Mouse (Mus musculus) hindbrain, embryonic 14.5 days (tissue): ENCODE data around the gene Atp1b2. TPM values are rescaled to one million over a fixed set of nuclear protein-coding genes. Genes with fewer than 3 reads are reported as not detected.

Experiments
- ATAC-seq: fragments of 200-750 bp; cut with Nextera tagmentation; 2 replicates; pipeline ENCODE4 v1.8.0; 2017; ENCODE audit warnings: moderate number of reproducible peaks, mild to moderate bottlenecking, moderate TSS enrichment, moderate library complexity; ENCODE audit not compliant: low FRiP score
- DNase-seq: peaks from one replicate; pipeline ENCODE4 v3.0.0-alpha.2; 2015; ENCODE audit warnings: low spot score
- H3K27ac ChIP-seq: fragments of 300-500 bp; sonication (generic); 2 replicates; pipeline ENCODE4 v1.5.1; 2014; ENCODE audit warnings: mild to moderate bottlenecking, moderate library complexity
- H3K27me3 ChIP-seq: fragments of 300-500 bp; sonication (generic); 2 replicates; pipeline ENCODE4 v1.6.1; 2014; ENCODE audit warnings: mild to moderate bottlenecking, low read length, mixed read lengths; ENCODE audit not compliant: control insufficient read depth, insufficient read depth
- H3K36me3 ChIP-seq: fragments of 300-500 bp; sonication (generic); replicated peaks from 2 replicates; pipeline ENCODE4 v1.6.1; 2014; ENCODE audit not compliant: control insufficient read depth, insufficient read depth
- H3K4me1 ChIP-seq: fragments of 300-500 bp; sonication (generic); replicated peaks from 2 replicates; pipeline ENCODE4 v1.6.1; 2014; ENCODE audit warnings: antibody characterized with exemption, low read length, mixed read lengths; ENCODE audit not compliant: control insufficient read depth, insufficient read depth
- H3K4me2 ChIP-seq: fragments of 300-500 bp; sonication (generic); replicated peaks from 2 replicates; pipeline ENCODE4 v1.6.1; 2014; ENCODE audit warnings: mild to moderate bottlenecking, moderate library complexity
- H3K4me3 ChIP-seq: fragments of 300-500 bp; sonication (generic); replicated peaks from 2 replicates; pipeline ENCODE4 v1.5.1; 2014; ENCODE audit warnings: mild to moderate bottlenecking, low read length
- H3K9ac ChIP-seq: fragments of 300-500 bp; sonication (generic); 2 replicates; pipeline ENCODE4 v1.6.1; 2014
- H3K9me3 ChIP-seq: fragments of 300-500 bp; sonication (generic); 2 replicates; pipeline ENCODE4 v1.6.1; 2016; ENCODE audit warnings: low read length; ENCODE audit not compliant: control insufficient read depth
- WGBS: fragments of 180-500 bp; shearing (Covaris S2); extraction: QIAGEN DNeasy Blood & Tissue Kit; methylation state at CpG from one replicate; pipeline ENCODE4 v1.1.7; 2014; 5-methylcytosine and 5-hydroxymethylcytosine counted together
- polyA plus RNA-seq: library from polyadenylated mRNA; unstranded; fragments of >200 nt; fragmentation: Nextera tagmentation; extraction: Ambion mirVana; gene quantifications from 2 replicates; pipeline ENCODE4 v1.2.1, GENCODE M21; 2014

The Atp1b2 gene
- polyA plus RNA-seq, 1 experiment from 2014 or later: 72.1 TPM

DNA sequence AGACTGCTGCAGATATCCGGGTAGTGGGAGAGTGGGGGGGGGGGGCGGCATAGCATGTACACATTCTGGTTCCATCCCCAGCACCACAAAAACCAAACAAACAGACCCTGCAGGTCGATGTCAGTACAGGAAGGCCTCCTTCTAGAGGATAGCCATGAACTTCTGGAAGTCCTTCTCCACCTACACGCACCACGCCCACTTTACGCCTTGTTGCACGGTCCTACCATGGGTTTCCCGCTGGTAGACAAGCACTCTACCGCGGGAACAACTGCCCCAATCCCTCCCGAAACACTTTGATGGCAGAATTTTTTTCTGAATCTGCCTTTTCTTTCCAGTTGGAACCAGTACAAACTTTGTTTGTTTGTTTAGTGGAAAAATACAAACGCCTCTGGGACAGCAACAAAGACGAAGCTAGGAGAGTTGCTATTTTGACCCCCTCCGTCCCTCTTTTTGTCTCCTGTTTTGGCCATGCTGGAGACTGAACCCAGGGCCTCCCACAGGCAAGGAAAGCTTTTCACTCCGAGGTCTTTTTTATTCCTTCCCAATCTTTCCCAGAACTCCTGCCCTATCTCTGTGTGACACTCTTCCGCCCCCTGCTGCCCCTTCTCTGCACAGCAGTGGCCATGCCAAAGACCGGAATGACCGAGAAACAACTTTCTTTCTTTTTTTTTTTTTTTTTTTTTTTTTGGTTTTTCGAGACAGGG is 8.0 kb upstream of the Atp1b2 start:
- no peaks in the 10 kb centered on the region for H3K36me3 ChIP-seq
- peak; percentile 77 for DNase-seq
- H3K27ac ChIP-seq: no peak overlapping the region
- H3K4me2 ChIP-seq: no peak overlapping the region
- H3K9ac ChIP-seq: no peak overlapping the region
- no peak overlapping the region for H3K4me3 ChIP-seq
- no peaks in the 10 kb centered on the region for H3K4me1 ChIP-seq
- 4% methylated on average over 18 of the region's 19 CpGs for WGBS
- no peaks in the 10 kb centered on the region for H3K9me3 ChIP-seq
- ATAC-seq: no peak
- H3K27me3 ChIP-seq: no peaks in the 10 kb centered on the region

GRCm38 (mm10) chr11:69610899-69611298 is 5.2 kb upstream of the Atp1b2 start:
- Histone ChIP-seq H3K9ac (no peak overlapping the region), H3K27me3 (no peaks in the 10 kb centered on the region), H3K9me3 (no peaks in the 10 kb centered on the region), H3K4me2 (no peak overlapping the region), H3K36me3 (no peaks in the 10 kb centered on the region), H3K27ac (no peak overlapping the region), H3K4me3 (no peak overlapping the region), H3K4me1 (no peaks in the 10 kb centered on the region)
- DNase-seq: no peak
- ATAC-seq: no peak
- WGBS: 63% methylated on average over 4 of the region's 4 CpGs

DNA sequence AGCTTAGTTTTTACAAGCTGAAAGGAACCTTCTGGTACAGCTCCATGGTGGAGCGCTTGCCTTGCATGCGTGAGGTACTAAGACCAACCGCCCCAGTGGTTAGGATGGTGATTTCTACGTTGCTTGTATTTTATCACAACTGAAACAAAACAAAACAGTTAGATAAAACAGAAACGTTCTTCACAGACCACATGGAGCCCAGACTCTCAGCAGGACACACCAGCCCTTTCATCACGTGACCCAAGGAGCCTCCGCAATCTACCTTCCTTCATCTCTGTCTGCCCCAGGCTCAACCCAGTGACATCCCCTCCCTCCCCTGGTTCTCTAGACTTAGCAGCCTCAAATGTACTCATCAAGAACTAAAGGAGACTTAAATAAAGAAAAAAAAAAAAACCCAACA is 3.7 kb upstream of the Atp1b2 start:
- H3K4me1 ChIP-seq: peaks cover 3% of the 10 kb centered on the region
- H3K27me3 ChIP-seq: no peaks in the 10 kb centered on the region
- ATAC-seq (no peak), DNase-seq (no peak)
- H3K36me3 ChIP-seq: no peaks in the 10 kb centered on the region
- H3K9ac ChIP-seq: no peak overlapping the region
- no peaks in the 10 kb centered on the region for H3K9me3 ChIP-seq
- no peak overlapping the region for H3K4me2 ChIP-seq
- 60% methylated on average over 7 of the region's 7 CpGs for WGBS
- no peak overlapping the region for H3K4me3 ChIP-seq
- H3K27ac ChIP-seq: no peak overlapping the region

DNA sequence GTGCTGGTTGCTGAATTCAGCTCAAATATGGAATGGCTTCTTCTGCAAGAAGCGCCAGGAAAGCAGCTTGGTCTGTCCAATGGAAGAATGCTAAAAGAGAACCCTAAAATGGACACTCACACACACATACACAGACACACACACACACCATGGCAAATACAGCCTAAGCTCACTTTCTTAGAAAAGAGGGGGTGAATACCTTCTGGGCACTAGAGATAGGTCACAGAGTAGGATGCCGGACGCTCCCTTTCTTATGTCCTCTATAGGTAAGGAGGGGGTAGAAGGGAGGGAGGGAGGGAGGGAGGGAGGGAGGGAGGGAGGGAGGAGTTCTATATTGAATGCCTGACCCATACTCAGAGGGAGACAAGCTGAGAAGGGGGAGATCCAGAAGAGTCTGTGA is 2.8 kb upstream of the Atp1b2 start:
- WGBS: 89% methylated on average over 3 of the region's 3 CpGs
- DNase-seq: no peak

GRCm38 (mm10) chr11:69606832-69607231 is 1.1 kb upstream of the Atp1b2 start:
- Histone ChIP-seq H3K4me3 (no peak overlapping the region), H3K9me3 (no peaks in the 10 kb centered on the region), H3K27me3 (no peaks in the 10 kb centered on the region), H3K4me1 (peaks cover 10% of the 10 kb centered on the region), H3K27ac (no peak overlapping the region), H3K9ac (no peak overlapping the region), H3K36me3 (0 out of 2 replicates have a peak, but pooled peaks cover 9% of the 10 kb centered on the region), H3K4me2 (no peak overlapping the region)
- DNase-seq (no peak), ATAC-seq (no peak)
- WGBS: 87% methylated on average over 2 of the region's 2 CpGs

More for the DNA sequence above, 2.8 kb upstream of the Atp1b2 start:
- H3K27me3 ChIP-seq: no peaks in the 10 kb centered on the region
- H3K4me1 ChIP-seq: peaks cover 10% of the 10 kb centered on the region
- H3K4me2 ChIP-seq: no peak overlapping the region
- H3K9me3 ChIP-seq: no peaks in the 10 kb centered on the region
- H3K9ac ChIP-seq: no peak overlapping the region
- no peak overlapping the region for H3K27ac ChIP-seq
- ATAC-seq: no peak
- H3K4me3 ChIP-seq: no peak overlapping the region
- no peaks in the 10 kb centered on the region for H3K36me3 ChIP-seq

DNA sequence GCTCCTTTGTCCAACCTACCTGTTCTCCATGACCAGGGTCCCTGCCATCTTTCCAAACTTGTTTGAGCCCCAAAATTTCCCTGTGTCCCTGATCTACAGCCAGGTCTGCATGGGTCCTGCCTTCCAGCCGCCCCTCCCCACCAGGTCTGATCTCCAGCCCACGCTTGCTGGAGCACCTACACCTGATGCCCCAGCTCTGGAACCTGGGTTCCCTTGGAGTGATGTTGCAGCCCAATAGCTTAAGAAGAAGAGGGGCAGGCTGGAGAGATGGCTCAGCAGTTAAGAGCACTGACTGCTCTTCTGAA is 701 bp upstream of the Atp1b2 start:
- DNase-seq (no peak), ATAC-seq (no peak)
- H3K9me3 ChIP-seq: no peaks in the 10 kb centered on the region
- H3K27me3 ChIP-seq: no peaks in the 10 kb centered on the region
- H3K4me2 ChIP-seq: peak overlapping the region; percentile 99
- peaks cover 10% of the 10 kb centered on the region for H3K4me1 ChIP-seq
- H3K36me3 ChIP-seq: peaks cover 13% of the 10 kb centered on the region; the same call in 1 of the 2 replicates
- no peak overlapping the region; the same call in 1 of the 2 replicates for H3K27ac ChIP-seq
- 61% methylated on average over 2 of the region's 2 CpGs for WGBS
- H3K9ac ChIP-seq: peak overlapping the region; percentile 90; the same call in 1 of the 2 replicates
- H3K4me3 ChIP-seq: peak overlapping the region; percentile 75

GRCm38 (mm10) chr11:69604795-69605664 is 712 bp downstream of the Atp1b2 start:
- DNase-seq (peak; percentile 56), ATAC-seq (peak; percentile 58)

DNA sequence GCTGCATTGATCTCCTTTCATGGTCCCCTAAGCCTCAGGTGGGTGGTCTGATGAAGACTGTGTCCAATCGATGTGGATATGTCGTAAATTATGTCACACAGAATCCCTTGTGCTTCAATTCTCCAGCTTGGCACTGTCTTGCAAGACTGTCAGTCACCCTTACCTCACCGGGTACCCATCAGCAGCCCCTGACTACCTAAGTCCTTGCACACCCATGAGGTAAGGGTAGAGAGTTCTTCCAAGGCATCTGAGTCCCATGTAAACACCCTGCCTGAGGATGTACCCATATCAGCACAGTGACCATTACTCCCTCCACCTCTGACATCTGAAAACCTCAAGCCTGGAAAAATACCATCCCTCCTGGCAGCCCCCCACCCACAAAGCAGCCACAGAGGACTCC is 1.4 kb downstream of the Atp1b2 start:
- Histone ChIP-seq H3K4me1 (peaks cover 15% of the 10 kb centered on the region), H3K27me3 (no peaks in the 10 kb centered on the region), H3K9ac (peak overlapping the region; percentile 90), H3K27ac (peak overlapping the region; percentile 83; the same call in 1 of the 2 replicates), H3K36me3 (peaks cover 18% of the 10 kb centered on the region; the same call in 1 of the 2 replicates), H3K4me2 (peak overlapping the region; percentile 99), H3K4me3 (peak overlapping the region; percentile 75), H3K9me3 (no peaks in the 10 kb centered on the region)
- ATAC-seq: no peak
- no peak for DNase-seq
- WGBS: 53% methylated on average over 3 of the region's 3 CpGs

More at GRCm38 (mm10) chr11:69604795-69605664, 712 bp downstream of the Atp1b2 start:
- H3K4me3 ChIP-seq: peak overlapping the region; percentile 75
- peak overlapping the region; percentile 99 for H3K4me2 ChIP-seq
- H3K9ac ChIP-seq: peak overlapping the region; percentile 90
- peaks cover 15% of the 10 kb centered on the region for H3K4me1 ChIP-seq
- peaks cover 18% of the 10 kb centered on the region; the same call in 1 of the 2 replicates for H3K36me3 ChIP-seq
- no peaks in the 10 kb centered on the region for H3K9me3 ChIP-seq
- WGBS: under 1% methylated on average over 60 of the region's 73 CpGs
- no peaks in the 10 kb centered on the region for H3K27me3 ChIP-seq
- H3K27ac ChIP-seq: peak overlapping the region; percentile 83

DNA sequence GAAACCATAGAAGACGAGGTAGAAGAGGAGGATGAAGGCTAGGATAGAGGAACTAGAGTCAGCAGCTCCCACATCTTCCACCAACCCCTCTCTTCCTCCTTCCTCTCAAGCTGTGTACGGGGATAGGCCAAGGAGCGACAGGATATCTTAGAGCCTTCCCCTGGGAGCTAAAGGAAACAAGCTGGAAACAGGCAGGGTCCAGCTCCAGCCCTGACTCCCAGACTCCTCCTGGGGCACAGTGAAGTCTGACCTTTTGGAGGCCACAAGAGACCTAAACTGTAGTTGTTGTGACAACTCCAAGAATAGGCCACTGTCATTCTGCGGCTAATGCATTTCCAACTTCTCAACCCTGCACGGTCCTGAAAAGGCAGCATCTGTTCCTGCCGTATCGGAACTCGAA is 2.2 kb downstream of the Atp1b2 start:
- H3K4me1 ChIP-seq: peaks cover 15% of the 10 kb centered on the region
- H3K27me3 ChIP-seq: no peaks in the 10 kb centered on the region
- peaks cover 18% of the 10 kb centered on the region; the same call in 1 of the 2 replicates for H3K36me3 ChIP-seq
- H3K9me3 ChIP-seq: no peaks in the 10 kb centered on the region
- ATAC-seq: no peak
- peak overlapping the region; percentile 99 for H3K4me2 ChIP-seq
- no peak overlapping the region for H3K27ac ChIP-seq
- peak overlapping the region; percentile 75; the same call in 1 of the 2 replicates for H3K4me3 ChIP-seq
- H3K9ac ChIP-seq: no peak overlapping the region
- no peak for DNase-seq
- WGBS: 88% methylated on average over 8 of the region's 8 CpGs
